Mouse (Mus musculus) hindlimb bud, embryonic 11.5 days (tissue): ENCODE data around the gene Galnt6.

Source experiments
- DNase-seq: peaks from one replicate; pipeline ENCODE4 v3.0.0-alpha.2; 2012; ENCODE audit warnings: low read depth, low spot score; ENCODE audit errors: extremely low spot score

Gene Galnt6

DNA sequence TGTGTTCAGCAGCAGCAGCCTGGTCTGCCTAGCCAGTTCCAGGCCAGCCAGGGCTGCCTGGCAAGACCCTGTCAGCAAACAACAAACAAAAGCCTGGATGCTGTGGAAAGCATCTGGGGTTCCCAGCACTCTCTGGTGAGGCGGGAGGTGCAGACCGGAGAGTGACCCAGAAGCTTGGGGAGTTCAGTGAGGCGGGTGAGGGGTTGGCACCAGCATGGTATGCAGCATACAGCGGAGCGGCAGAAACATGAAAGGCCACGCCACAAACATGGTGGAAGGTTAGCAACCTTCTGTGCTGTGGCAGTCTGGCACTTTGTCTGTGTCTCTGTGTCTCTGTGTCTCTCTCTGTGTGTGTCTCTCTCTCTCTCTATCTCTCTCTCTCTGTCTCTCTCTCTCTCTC is 42.7 kb downstream of the Galnt6 start:
- no peak for DNase-seq

GRCm38 (mm10) chr15:100685849-100686248 is 43.3 kb downstream of the Galnt6 start:
- DNase-seq, result no peak

DNA sequence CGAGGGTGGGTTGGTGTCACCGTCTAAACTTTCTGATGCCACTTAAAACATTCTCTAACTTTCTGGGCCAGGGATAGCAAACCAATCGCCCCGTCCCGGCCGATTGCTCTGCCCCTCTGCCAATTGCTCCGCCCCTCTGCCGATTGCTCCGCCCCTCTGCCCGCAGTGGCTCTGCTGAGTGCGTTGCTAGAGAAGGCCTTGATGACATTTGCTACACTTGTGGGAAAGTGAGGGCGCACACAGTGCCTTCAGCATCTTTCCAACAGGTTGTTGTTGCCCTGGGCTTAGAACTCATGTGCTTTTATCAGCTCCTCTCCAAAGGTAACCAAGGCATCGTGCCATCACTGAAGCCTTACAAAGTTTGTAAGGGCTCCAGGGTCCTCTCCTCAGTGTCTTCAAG is 43.9 kb downstream of the Galnt6 start:
- DNase-seq, result no peak

GRCm38 (mm10) chr15:100684450-100684849 is 44.7 kb downstream of the Galnt6 start:
- no peak for DNase-seq

DNA sequence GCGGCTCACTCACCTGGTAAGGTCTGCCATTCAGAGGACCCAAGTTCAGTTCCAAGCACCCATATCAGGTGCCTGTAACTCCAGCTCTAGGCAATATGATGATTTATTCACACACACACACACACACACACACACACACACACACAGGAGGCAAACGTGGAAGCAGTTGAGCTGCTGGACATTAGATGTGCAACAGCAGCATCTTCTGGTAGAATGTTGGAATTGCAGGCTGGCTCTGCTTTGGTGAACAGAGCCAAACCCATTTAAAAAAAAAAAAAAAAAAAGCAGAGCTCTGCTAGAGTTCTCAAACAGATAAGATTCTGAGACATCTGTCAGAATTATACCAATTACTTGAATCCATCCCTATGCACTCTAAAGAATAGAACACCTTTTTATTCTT is 46.1 kb downstream of the Galnt6 start:
- DNase-seq, result peak; percentile 74

DNA sequence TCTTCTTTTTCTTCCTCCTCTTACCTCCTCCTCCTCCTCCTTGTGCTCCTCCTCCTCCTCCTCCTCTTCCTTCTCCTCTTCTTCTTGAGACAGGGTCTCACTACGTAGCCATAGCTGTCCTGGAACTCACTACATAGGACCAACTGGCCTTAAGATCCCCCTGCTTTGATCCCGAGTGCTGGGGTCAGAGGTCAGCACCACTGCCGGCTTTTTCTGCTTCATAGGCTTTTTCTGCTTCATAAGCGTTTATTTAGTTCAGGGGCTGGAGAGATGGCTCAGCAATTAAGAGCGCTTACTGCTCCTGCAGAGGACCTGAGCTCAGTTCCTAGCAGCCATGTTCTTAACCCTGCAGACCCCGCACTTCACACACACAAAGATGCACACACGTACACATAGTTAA is 47.4 kb downstream of the Galnt6 start:
- no peak for DNase-seq

DNA sequence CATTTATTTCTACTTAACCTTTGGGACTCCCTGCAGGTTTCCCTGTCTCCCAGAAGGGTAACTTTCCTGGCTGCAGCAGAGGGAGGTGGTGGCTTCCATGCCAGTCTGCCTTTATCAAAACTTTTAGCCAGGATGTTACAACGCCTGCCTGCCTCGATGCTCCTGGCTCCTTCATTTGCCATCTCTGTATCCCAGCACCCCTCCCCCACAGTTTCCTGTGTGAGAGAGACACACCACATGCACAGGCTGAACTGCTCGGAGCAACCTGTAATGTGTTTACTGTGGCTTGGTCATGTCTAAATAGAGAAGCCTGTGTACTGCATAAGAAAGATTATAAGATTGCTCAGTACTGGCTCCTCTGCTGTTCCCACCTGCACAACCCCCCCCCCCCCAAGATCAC is 48.8 kb downstream of the Galnt6 start:
- no peak for DNase-seq

DNA sequence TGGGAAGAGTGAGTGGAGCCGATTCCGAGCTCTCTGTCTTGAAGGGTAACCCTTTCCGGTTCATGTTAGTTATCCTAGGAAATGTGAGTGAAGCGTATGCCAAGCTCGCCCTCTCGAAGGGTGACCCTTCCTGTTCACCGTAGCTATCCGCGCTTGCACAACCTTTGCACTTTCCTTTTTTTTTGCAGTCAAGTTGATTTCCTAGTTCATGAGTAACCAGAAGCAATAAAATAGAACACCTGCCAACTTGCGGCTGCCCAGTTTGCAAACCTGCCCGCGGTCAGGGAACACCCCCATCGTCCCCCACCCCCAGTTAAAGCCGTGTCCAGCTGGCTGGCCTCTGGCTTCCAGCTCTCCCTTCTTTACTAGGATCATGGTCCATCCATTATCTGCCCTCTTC is 50.2 kb downstream of the Galnt6 start:
- no peak for DNase-seq

DNA sequence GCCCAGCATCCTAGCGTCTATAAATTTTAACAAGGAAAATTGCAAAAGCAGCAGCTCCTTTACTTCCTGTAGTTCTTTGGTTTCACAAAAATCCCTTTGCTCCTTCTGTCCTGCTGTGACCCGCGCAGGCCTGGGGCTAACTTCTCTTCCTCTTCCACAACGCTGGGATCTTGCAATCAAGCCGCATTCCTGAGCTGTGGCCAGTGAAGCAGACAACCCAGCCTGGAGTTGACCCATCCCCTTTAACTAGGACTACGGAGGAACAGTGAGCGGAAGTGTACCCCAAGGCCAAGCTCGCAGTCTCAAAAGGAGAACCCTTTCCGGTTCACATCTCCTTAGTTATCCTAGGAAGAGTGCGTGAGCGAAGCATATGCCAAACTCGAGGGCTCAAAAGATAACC is 50.6 kb downstream of the Galnt6 start:
- DNase-seq, result no peak

DNA sequence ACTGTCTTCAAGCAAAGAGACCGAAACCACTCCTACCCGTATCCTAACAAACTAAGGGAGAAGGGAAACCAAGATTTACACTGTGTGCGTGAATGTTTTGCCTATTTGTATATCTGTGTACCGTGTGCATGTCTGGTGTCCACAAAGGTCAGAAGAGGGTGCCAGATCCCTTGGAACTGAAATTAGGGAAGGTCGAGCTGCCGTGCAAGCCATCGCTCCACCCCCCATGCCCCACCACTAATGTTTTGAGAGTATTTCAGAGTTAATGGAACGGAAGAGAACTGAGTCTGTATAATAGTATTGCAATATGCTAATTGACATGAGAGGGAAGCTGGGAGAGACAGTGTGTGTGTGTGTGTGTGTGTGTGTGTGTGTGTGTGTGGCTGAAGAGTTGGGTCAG is 51.5 kb downstream of the Galnt6 start:
- DNase-seq, result no peak

- DNase-seq, result no peak
Measured at GRCm38 (mm10) chr15:100676521-100676920, 52.7 kb downstream of the Galnt6 start.

DNA sequence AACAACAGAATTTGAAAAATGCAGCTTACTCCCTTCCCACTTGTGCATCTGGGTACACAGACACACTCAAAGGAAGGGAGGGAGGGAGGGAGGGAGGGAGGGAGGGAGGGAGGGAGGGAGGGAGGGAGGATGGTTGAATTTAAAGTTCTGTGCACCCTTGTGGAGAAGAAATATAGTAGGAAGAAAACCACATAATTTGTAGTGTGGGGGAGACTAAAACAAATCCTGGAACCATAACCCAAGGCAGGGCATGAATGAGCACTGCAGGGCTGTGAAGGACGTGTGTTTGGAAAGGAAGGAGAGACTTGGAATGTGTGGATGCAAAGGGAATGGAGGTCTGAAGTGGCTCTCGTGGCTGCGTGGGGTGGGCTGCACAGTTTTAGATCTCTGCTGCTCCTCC is 53.7 kb downstream of the Galnt6 start:
- no peak for DNase-seq

DNA sequence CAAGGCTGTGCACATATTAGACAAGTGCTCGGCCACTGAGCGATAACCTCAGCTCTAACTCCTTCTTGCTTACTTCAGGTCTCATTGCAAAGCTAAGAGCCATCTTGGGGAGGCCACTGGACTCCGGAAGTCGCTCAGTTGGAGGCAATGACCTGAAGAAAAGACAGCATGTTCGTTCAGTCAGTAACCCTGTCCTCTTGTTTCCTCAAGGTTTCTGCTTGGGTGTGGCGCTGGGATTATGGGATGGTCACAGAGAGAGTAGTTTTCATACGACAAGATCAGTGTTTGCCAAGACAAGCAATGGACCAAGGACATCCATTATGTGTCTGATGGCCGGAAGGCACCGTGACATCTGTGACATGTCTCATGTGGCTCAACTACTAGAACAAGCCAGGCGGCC is 54.6 kb downstream of the Galnt6 start:
- DNase-seq, result no peak

DNA sequence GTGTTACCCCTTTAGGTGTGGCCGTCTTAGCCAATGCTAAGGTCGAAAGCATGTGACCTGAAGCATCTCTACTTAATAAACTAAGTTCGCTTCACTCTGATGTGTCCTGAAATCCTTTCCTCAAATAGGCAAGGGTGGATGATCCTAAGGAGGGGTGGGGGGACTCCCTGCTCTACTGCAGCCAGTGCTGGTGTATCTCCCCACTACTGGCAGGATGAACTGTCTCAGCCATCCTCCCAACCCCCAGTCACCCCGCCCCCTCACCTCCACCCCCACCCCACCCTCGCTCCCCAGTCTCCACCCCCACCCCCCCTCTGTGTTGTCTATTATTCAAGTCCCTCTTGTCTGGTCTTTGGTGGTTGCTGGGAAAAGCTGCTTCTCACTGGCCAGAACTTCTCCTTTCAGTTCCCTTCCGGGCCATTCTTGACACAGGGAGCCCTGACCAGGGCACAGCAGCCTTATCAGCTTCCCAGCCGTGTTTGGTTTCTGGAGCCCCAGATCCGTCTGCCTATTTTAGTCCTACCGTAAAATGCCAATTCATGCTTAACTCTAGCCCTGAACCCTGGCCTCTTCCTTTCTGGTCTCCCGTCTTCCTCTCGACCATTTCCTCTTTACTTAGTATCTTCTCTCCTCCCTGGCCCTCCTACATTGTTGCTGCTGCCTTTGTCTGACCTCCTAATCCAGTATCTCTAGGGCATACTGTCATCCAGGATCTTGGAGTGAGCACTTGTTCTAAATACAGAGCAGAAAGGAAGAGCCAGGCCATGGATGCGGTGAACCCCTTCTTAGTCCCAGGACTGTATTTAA is 55.4 kb downstream of the Galnt6 start:
- no peak for DNase-seq

DNA sequence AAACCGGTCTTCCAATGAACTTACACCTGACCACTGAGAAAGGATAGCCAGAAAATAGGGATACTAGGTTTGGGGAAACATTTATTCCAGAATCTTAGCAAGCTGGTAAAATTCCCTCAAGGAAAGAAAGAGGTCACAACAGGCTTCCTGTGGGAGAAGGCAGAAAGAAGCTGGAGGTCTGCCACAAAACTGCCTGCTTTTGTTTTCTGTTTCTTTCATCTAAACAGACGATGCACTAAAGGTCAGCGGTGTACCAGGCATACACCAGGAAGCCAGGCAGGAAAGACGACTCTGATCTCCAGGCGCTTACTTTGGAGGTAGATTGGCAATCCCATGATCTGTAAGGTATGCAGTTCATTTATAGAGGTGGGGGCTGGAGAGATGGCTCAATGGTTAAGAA is 58.3 kb downstream of the Galnt6 start:
- DNase-seq, result no peak

DNA sequence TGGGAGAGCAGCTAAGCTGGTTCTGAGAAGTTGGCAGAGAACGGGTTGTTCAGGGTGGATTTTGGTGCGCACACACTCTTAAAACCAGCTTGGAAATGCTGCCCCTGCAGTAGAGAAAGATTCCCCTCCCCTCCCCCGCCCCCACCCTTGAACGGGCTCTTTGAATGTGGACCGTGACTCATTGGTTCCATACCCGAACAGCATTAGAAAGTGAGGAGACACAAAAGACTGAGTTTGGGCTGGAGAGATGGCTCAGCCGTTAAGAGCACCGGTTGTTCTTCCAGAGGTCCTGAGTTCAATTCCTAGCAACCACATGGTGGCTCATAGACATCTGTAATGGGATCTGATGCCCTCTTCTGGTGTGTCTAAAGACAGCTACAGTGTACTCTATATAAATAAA is 59.2 kb downstream of the Galnt6 start:
- no peak for DNase-seq

DNA sequence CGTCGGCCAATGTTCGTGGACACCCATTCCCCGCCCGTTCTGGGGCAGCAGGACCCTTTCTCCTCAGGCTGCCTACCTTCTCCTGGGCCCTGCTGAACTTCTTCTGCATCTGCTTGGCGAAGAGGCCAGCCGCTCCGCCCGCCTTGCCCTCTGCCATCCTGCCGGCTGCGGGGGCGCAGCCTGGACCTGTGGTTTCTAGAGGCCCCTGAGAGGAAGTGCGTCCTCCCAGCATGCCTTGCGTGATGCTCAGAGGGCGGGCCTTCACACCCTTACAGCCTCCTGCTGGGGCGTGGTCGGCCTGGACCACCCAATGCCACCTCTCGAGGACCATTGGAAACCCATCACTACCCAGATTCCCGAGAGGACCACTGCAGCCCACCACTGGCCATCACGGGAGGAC is 59.8 kb downstream of the Galnt6 start, which contains the start of gene Bin2:
Bin2 (minus strand) TSS at position 217 of the 400 bp plus-strand sequence.
- DNase-seq, result no peak

DNA sequence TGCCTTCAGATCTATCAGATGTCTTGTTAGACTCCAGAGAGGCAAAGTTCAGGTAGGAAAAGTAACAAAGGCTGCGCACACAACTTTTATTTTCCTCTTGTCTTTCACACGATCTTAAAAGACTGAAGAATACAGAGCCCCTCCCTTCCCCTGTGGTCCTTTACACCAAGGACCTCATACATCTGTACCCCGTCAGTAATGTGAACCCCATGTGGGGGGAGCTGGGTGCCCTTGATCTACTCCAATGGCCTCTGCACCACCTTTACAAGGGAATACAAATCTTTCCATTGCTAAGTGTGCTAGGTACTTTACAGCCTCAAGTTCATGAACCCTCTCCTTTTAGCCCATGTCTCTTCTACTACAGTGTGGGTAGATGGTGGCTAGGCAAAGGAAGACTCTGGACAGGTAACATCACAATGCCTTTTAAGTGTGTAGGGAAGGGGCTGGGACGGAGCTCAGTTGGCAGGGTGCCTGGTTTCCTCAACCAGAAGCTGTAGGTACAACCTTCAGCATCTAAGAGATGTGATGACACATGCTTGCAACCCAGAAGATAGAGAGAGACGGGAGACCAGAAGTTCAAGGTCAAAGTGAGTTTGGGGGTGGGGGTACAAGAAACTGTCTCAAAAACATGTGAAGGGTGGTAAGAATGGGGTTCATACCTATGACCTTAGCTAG is 61.2 kb downstream of the Galnt6 start:
- DNase-seq, result no peak

GRCm38 (mm10) chr15:100667420-100667819 is 61.8 kb downstream of the Galnt6 start:
- no peak for DNase-seq

DNA sequence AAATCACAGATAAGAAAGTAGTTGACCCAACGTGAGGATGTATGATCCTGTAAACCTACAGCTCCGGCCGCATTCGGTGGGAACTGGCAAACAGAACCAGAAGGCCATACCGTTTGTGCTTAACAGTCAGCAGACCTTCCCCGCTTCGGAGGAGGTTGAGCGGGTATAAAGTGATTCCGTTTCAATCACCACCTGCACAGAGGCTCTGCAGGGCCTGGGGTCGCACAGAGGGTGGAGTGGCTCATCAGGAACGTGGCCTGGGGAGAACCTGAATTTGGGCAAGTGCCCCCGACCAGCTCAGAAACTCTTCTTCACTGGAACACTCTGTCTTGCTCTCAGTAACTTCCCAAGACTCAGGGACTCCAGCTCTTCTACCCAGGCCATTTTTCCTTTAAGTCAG is 62.3 kb downstream of the Galnt6 start:
- DNase-seq, result no peak

- no peak for DNase-seq
Measured at GRCm38 (mm10) chr15:100666219-100666696, 62.9 kb downstream of the Galnt6 start.

- no peak for DNase-seq
Measured at GRCm38 (mm10) chr15:100665411-100666218, 63.6 kb downstream of the Galnt6 start.
